Mouse (Mus musculus) MEL (cell line): ENCODE measurements around the gene Ptprn2. TPM values are rescaled to one million over a fixed set of nuclear protein-coding genes. Genes with fewer than 3 reads are reported as not detected.

Experiments
- DNase-seq: peaks from one replicate; pipeline ENCODE4 v3.0.0; 2011; ENCODE audit warnings: low read depth, low spot score
- H3K27ac ChIP-seq: 2 replicates; pipeline ENCODE4 v1.5.1; 2012; ENCODE audit warnings: low read depth, mild to moderate bottlenecking, control low read depth, low read length, moderate library complexity; ENCODE audit not compliant: control insufficient read depth
- H3K27me3 ChIP-seq, 2 experiments: fragments of 150-350 bp in 1 of 2; sonication (generic) in 1 of 2; 2 replicates each; pipeline ENCODE4 v1.6.1; 2012; ENCODE audit warnings: low read length in 2 of 2, mild to moderate bottlenecking in 2 of 2, improper control_type of control experiment in 1 of 2, moderate library complexity in 1 of 2; ENCODE audit not compliant: insufficient read depth in 2 of 2, control insufficient read depth in 1 of 2
- H3K36me3 ChIP-seq, 2 experiments: 2 replicates each; pipeline ENCODE4 v1.6.1; 2012 to 2014; ENCODE audit warnings: low read length in 2 of 2, improper control_type of control experiment in 1 of 2, inconsistent platforms in 1 of 2, mild to moderate bottlenecking in 1 of 2; ENCODE audit not compliant: insufficient read depth in 2 of 2, control insufficient read depth in 1 of 2
- H3K4me1 ChIP-seq, 2 experiments: fragments of 150-350 bp in 1 of 2; sonication (generic) in 1 of 2; 2 replicates each; pipeline ENCODE4 v1.6.1; 2012; ENCODE audit warnings: low read length in 2 of 2, improper control_type of control experiment in 1 of 2, mild to moderate bottlenecking in 1 of 2; ENCODE audit not compliant: insufficient read depth in 2 of 2, control insufficient read depth in 1 of 2
- H3K4me3 ChIP-seq, 2 experiments: fragments of 150-350 bp in 1 of 2; sonication (generic) in 1 of 2; 2 replicates each; pipeline ENCODE4 v1.5.1; 2012; ENCODE audit warnings: low read depth in 2 of 2, low read length in 2 of 2, mild to moderate bottlenecking in 2 of 2, moderate library complexity in 2 of 2, control low read depth in 1 of 2, improper control_type of control experiment in 1 of 2; ENCODE audit not compliant: control insufficient read depth in 1 of 2, insufficient read depth in 1 of 2
- H3K79me2 ChIP-seq: 2 replicates; pipeline ENCODE4 v1.6.1; 2012; ENCODE audit warnings: mild to moderate bottlenecking, low read length, moderate library complexity; ENCODE audit not compliant: control insufficient read depth, poor library complexity, insufficient read depth
- H3K9ac ChIP-seq: 2 replicates; pipeline ENCODE4 v1.6.1; 2012; ENCODE audit warnings: low read depth, mild to moderate bottlenecking, control low read depth, low read length, moderate library complexity; ENCODE audit not compliant: control insufficient read depth, poor library complexity, severe bottlenecking
- H3K9me3 ChIP-seq: fragments of 150-350 bp; sonication (generic); replicated peaks from 2 replicates; pipeline ENCODE4 v1.6.1; 2012; ENCODE audit warnings: mild to moderate bottlenecking, low read length, improper control_type of control experiment, moderate library complexity; ENCODE audit not compliant: insufficient read depth
- BHLHE40 ChIP-seq: IDR thresholded peaks from 2 replicates; pipeline ENCODE4 v1.6.1; 2012; ENCODE audit warnings: low read depth, mild to moderate bottlenecking, inconsistent platforms, low read length, improper control_type of control experiment, borderline replicate concordance
- CHD2 ChIP-seq: IDR thresholded peaks from 2 replicates; pipeline ENCODE4 v1.6.1; 2011; ENCODE audit warnings: low read length, improper control_type of control experiment
- ELF1 ChIP-seq: IDR thresholded peaks from 2 replicates; pipeline ENCODE4 v1.6.1; 2014; ENCODE audit warnings: low read depth, mild to moderate bottlenecking, inconsistent platforms, low read length, improper control_type of control experiment, moderate library complexity
- GABPA ChIP-seq: IDR thresholded peaks from 2 replicates; pipeline ENCODE4 v1.6.1; 2012; ENCODE audit warnings: low read depth, mild to moderate bottlenecking, inconsistent platforms, low read length, improper control_type of control experiment, moderate library complexity
- GATA1 ChIP-seq: IDR thresholded peaks from 2 replicates; pipeline ENCODE4 v1.6.1; 2011; ENCODE audit warnings: low read depth, low read length, improper control_type of control experiment
- HCFC1 ChIP-seq: IDR thresholded peaks from 2 replicates; pipeline ENCODE4 v1.6.1; 2012; ENCODE audit warnings: low read depth, mild to moderate bottlenecking, inconsistent platforms, low read length, improper control_type of control experiment, moderate library complexity
- JUND ChIP-seq: IDR thresholded peaks from 2 replicates; pipeline ENCODE4 v1.6.1; 2011; ENCODE audit warnings: low read depth, mild to moderate bottlenecking, improper control_type of control experiment, low read length
- MAX ChIP-seq: IDR thresholded peaks from 2 replicates; pipeline ENCODE4 v1.6.1; 2011; ENCODE audit warnings: low read length, improper control_type of control experiment
- MXI1 ChIP-seq: IDR thresholded peaks from 2 replicates; pipeline ENCODE4 v1.6.1; 2011; ENCODE audit warnings: mild to moderate bottlenecking, low read depth, low read length, improper control_type of control experiment
- NELFE ChIP-seq: IDR thresholded peaks from 2 replicates; pipeline ENCODE4 v1.6.1; 2011; ENCODE audit warnings: low read depth, low read length, improper control_type of control experiment
- POLR2A ChIP-seq, 2 experiments: IDR thresholded peaks; 2 replicates each; pipeline ENCODE4 v1.6.1; 2011 to 2012; ENCODE audit warnings: low read length in 2 of 2, mild to moderate bottlenecking in 2 of 2, control low read depth in 1 of 2, improper control_type of control experiment in 1 of 2, low read depth in 1 of 2, moderate library complexity in 1 of 2; ENCODE audit not compliant: control insufficient read depth in 1 of 2, insufficient read depth in 1 of 2, poor library complexity in 1 of 2
- POLR2AphosphoS2 ChIP-seq: IDR thresholded peaks from 2 replicates; pipeline ENCODE4 v1.6.1; 2011; ENCODE audit warnings: low read length, improper control_type of control experiment
- POLR2AphosphoS5 ChIP-seq: IDR thresholded peaks from 2 replicates; pipeline ENCODE4 v1.6.1; 2012; ENCODE audit warnings: low read depth, borderline replicate concordance, mild to moderate bottlenecking, inconsistent platforms, low read length, moderate library complexity, mixed read lengths
- RAD21 ChIP-seq: IDR thresholded peaks from 2 replicates; pipeline ENCODE4 v1.6.1; 2011; ENCODE audit warnings: mild to moderate bottlenecking, low read depth, low read length, improper control_type of control experiment
- TBP ChIP-seq: IDR thresholded peaks from 2 replicates; pipeline ENCODE4 v1.8.0; 2011; ENCODE audit warnings: low read depth, low read length, improper control_type of control experiment
- TCF12 ChIP-seq: IDR thresholded peaks from 2 replicates; pipeline ENCODE4 v1.6.1; 2014; ENCODE audit warnings: low read depth, mild to moderate bottlenecking, inconsistent platforms, low read length, improper control_type of control experiment, moderate library complexity
- UBTF ChIP-seq: IDR thresholded peaks from 2 replicates; pipeline ENCODE4 v1.6.1; 2012; ENCODE audit warnings: low read depth, mild to moderate bottlenecking, inconsistent platforms, low read length, improper control_type of control experiment, moderate library complexity, borderline replicate concordance; ENCODE audit not compliant: insufficient read depth
- USF1 ChIP-seq: IDR thresholded peaks from 2 replicates; pipeline ENCODE4 v1.6.1; 2014; ENCODE audit warnings: low read depth, mild to moderate bottlenecking, inconsistent platforms, low read length, improper control_type of control experiment, moderate library complexity
- USF2 ChIP-seq, 2 experiments: IDR thresholded peaks; 2 replicates each; pipeline ENCODE4 v1.6.1; 2011 to 2012; ENCODE audit warnings: improper control_type of control experiment in 2 of 2, low read length in 2 of 2, borderline replicate concordance in 1 of 2, inconsistent platforms in 1 of 2, low read depth in 1 of 2, mild to moderate bottlenecking in 1 of 2; ENCODE audit not compliant: insufficient read depth in 1 of 2
- ZC3H11A ChIP-seq: IDR thresholded peaks from 2 replicates; pipeline ENCODE4 v1.6.1; 2012; ENCODE audit warnings: low read depth, mild to moderate bottlenecking, inconsistent platforms, low read length, improper control_type of control experiment
- ZKSCAN1 ChIP-seq: IDR thresholded peaks from 2 replicates; pipeline ENCODE4 v1.6.1; 2012; ENCODE audit warnings: low read depth, mild to moderate bottlenecking, inconsistent platforms, low read length, improper control_type of control experiment, moderate library complexity
- ZNF384 ChIP-seq: IDR thresholded peaks from 2 replicates; pipeline ENCODE4 v1.6.1; 2012; ENCODE audit warnings: low read depth, mild to moderate bottlenecking, inconsistent platforms, low read length, improper control_type of control experiment
- polyA plus RNA-seq, 2 experiments: library from polyadenylated mRNA; stranded (reverse) in 1 of 2; unstranded in 1 of 2; fragments of >175 nt in 1 of 2; fragments of >200 nt in 1 of 2; gene quantifications; 2 replicates each; pipeline versions ENCODE4 v1.2.1 to v1.2.4; 2012; ENCODE audit warnings: low replicate concordance in 2 of 2, low read depth in 1 of 2; ENCODE audit not compliant: insufficient read length in 2 of 2, insufficient read depth in 1 of 2, missing spikeins in 1 of 2
- total RNA-seq: library from RNA; depleted of rRNA; stranded (reverse); fragments of 300-350 nt; gene quantifications from 2 replicates; pipeline ENCODE4 v1.2.3, GENCODE M21; 2012

Gene Ptprn2
- total and polyA plus RNA-seq, 3 experiments = not detected

GRCm38 (mm10) chr12:116752784-116753183, 267.3 kb downstream of the Ptprn2 start:
- Histone ChIP-seq H3K9me3 (no peaks in the 10 kb centered on the region; the same call in 1 of the 2 replicates), H3K9ac (no peak overlapping the region), H3K79me2 (no peaks in the 10 kb centered on the region), H3K27me3 (no peaks in the 10 kb centered on the region), H3K4me1 (no peaks in the 10 kb centered on the region), H3K27ac (no peak overlapping the region), H3K36me3 (no peaks in the 10 kb centered on the region), H3K4me3 (no peak overlapping the region)
- TF ChIP-seq POLR2AphosphoS2 (no peak), ZNF384 (no peak), CHD2 (no peak), POLR2AphosphoS5 (no peak), USF2 (IDR thresholded peaks at IDR 0.05; ENCODE audit: borderline replicate concordance in 1 of 2, insufficient read depth in 1 of 2, low read depth in 1 of 2, low read length in 2 of 2) (no peak), USF1 (no peak), TBP (no peak), POLR2A (IDR thresholded peaks at IDR 0.05; ENCODE audit: control insufficient read depth in 1 of 2, insufficient read depth in 1 of 2, low read depth in 1 of 2, low read length in 2 of 2, poor library complexity in 1 of 2) (no peak), MXI1 (no peak), JUND (no peak), ZKSCAN1 (no peak)
- DNase-seq = no peak

- no peaks in the 10 kb centered on the region for H3K4me1 ChIP-seq
- no peaks in the 10 kb centered on the region for H3K36me3 ChIP-seq
- DNase-seq = no peak
- H3K27me3 ChIP-seq = no peaks in the 10 kb centered on the region
- no peaks in the 10 kb centered on the region for H3K79me2 ChIP-seq
- no peak for TF ChIP-seq UBTF
- TF ChIP-seq ZKSCAN1 = no peak
- no peak for TF ChIP-seq GATA1
- TF ChIP-seq ELF1 = no peak
- TF ChIP-seq POLR2A (IDR thresholded peaks at IDR 0.05; ENCODE audit: control insufficient read depth in 1 of 2, insufficient read depth in 1 of 2, low read depth in 1 of 2, low read length in 2 of 2, poor library complexity in 1 of 2) = no peak
- TF ChIP-seq ZC3H11A = no peak
- TF ChIP-seq GABPA = no peak
- TF ChIP-seq POLR2AphosphoS5 = no peak
- TF ChIP-seq MAX = no peak
- no peak for TF ChIP-seq USF2 (IDR thresholded peaks at IDR 0.05; ENCODE audit: borderline replicate concordance in 1 of 2, insufficient read depth in 1 of 2, low read depth in 1 of 2, low read length in 2 of 2)
- TF ChIP-seq BHLHE40 = no peak
- no peak for TF ChIP-seq TCF12
- TF ChIP-seq RAD21 = no peak
- no peak for TF ChIP-seq TBP
- TF ChIP-seq USF1 = no peak
- no peak for TF ChIP-seq NELFE
- no peak for TF ChIP-seq HCFC1
- TF ChIP-seq JUND = no peak
- no peaks in the 10 kb centered on the region for H3K9me3 ChIP-seq
- H3K4me3 ChIP-seq = no peak overlapping the region
- H3K9ac ChIP-seq = no peak overlapping the region
- H3K27ac ChIP-seq = no peak overlapping the region
These were observed 278.4 kb downstream of the Ptprn2 start for GRCm38 (mm10) chr12:116763961-116764360.
